Mouse (Mus musculus) ES-E14 (cell line): Measurements from ENCODE around the gene Lclat1.

Experiments
- CHD2 ChIP-seq: IDR thresholded peaks from 2 replicates; pipeline ENCODE4 v1.6.1; 2014; ENCODE audit warnings: mild to moderate bottlenecking, low read depth, low read length, inconsistent platforms
- MAFK ChIP-seq: IDR thresholded peaks from 2 replicates; pipeline ENCODE4 v1.6.1; 2014; ENCODE audit warnings: mild to moderate bottlenecking, low read depth, low read length, inconsistent platforms; ENCODE audit not compliant: insufficient read depth
- ZNF384 ChIP-seq: IDR thresholded peaks from 2 replicates; pipeline ENCODE4 v1.6.1; 2012; ENCODE audit warnings: low read depth, low read length, inconsistent platforms

- TF ChIP-seq MAFK, result no peak
- TF ChIP-seq ZNF384, result no peak
- TF ChIP-seq CHD2, result no peak
Observed at GRCm38 (mm10) chr17:73067423-73067822, 40.4 kb upstream of the Lclat1 start.
